Mouse (Mus musculus) lung, embryonic 14.5 days (tissue): ENCODE results near the gene Astn2. TPM values are rescaled to one million over a fixed set of nuclear protein-coding genes. Genes with fewer than 3 reads are reported as not detected.

ENCODE experiments used
- ATAC-seq: fragments of 200-750 bp; cut with Nextera tagmentation; 2 replicates; pipeline ENCODE4 v1.8.0; 2017; ENCODE audit warnings: mild to moderate bottlenecking, moderate TSS enrichment, moderate library complexity; ENCODE audit not compliant: insufficient read depth
- DNase-seq: peaks from one replicate; pipeline ENCODE4 v3.0.0-alpha.2; 2015
- H3K27ac ChIP-seq: fragments of 300-500 bp; sonication (generic); 2 replicates; pipeline ENCODE4 v1.5.1; 2014; ENCODE audit warnings: low read depth, mild to moderate bottlenecking, moderate library complexity
- H3K27me3 ChIP-seq: fragments of 300-500 bp; sonication (generic); 2 replicates; pipeline ENCODE4 v1.6.1; 2014; ENCODE audit warnings: low read length, control low read depth; ENCODE audit not compliant: insufficient read depth
- H3K36me3 ChIP-seq: fragments of 300-500 bp; sonication (generic); 2 replicates; pipeline ENCODE4 v1.6.1; 2014; ENCODE audit warnings: control low read depth; ENCODE audit not compliant: insufficient read depth
- H3K4me1 ChIP-seq: fragments of 300-500 bp; sonication (generic); 2 replicates; pipeline ENCODE4 v1.6.1; 2014; ENCODE audit warnings: antibody characterized with exemption, control low read depth; ENCODE audit not compliant: insufficient read depth
- H3K4me2 ChIP-seq: fragments of 300-500 bp; sonication (generic); 2 replicates; pipeline ENCODE4 v1.6.1; 2014; ENCODE audit warnings: mild to moderate bottlenecking
- H3K4me3 ChIP-seq: fragments of 300-500 bp; sonication (generic); 2 replicates; pipeline ENCODE4 v1.5.1; 2014; ENCODE audit warnings: low read depth, low read length
- H3K9ac ChIP-seq: fragments of 300-500 bp; sonication (generic); 2 replicates; pipeline ENCODE4 v1.6.1; 2014
- H3K9me3 ChIP-seq: fragments of 300-500 bp; sonication (generic); 2 replicates; pipeline ENCODE4 v1.6.1; 2016; ENCODE audit warnings: low read depth, low read length, control low read depth
- CTCF ChIP-seq: IDR thresholded peaks from 2 replicates; pipeline ENCODE4 v1.5.1; 2016; ENCODE audit warnings: antibody characterized with exemption, low read depth
- WGBS: fragments of 180-500 bp; shearing (Covaris S2); extraction: QIAGEN DNeasy Blood & Tissue Kit; methylation state at CpG from one replicate; pipeline ENCODE4 v1.1.7; 2014; 5-methylcytosine and 5-hydroxymethylcytosine counted together
- polyA plus RNA-seq: library from polyadenylated mRNA; unstranded; fragments of >200 nt; fragmentation: Nextera tagmentation; extraction: Ambion mirVana; gene quantifications from 2 replicates; pipeline ENCODE4 v1.2.1, GENCODE M21; 2014

The Astn2 gene
- polyA plus RNA-seq, 1 experiment from 2014 or later: 1.1 TPM

- no peak overlapping the region for H3K4me2 ChIP-seq
- no peaks in the 10 kb centered on the region for H3K9me3 ChIP-seq
- H3K4me1 ChIP-seq: no peaks in the 10 kb centered on the region
- no peak overlapping the region for H3K4me3 ChIP-seq
- 80% methylated on average over 2 of the region's 2 CpGs for WGBS
- H3K9ac ChIP-seq: no peak overlapping the region
- no peak for DNase-seq
- ATAC-seq: no peak
- TF ChIP-seq CTCF: no peak
- H3K36me3 ChIP-seq: no peaks in the 10 kb centered on the region
- H3K27me3 ChIP-seq: no peaks in the 10 kb centered on the region
- H3K27ac ChIP-seq: no peak overlapping the region
Measured at GRCm38 (mm10) chr4:66114243-66114642, 290.2 kb downstream of the Astn2 start.

- Histone ChIP-seq H3K9me3 (no peaks in the 10 kb centered on the region), H3K9ac (no peak overlapping the region), H3K4me2 (no peak overlapping the region), H3K4me1 (no peaks in the 10 kb centered on the region), H3K36me3 (no peaks in the 10 kb centered on the region), H3K27ac (no peak overlapping the region), H3K27me3 (no peaks in the 10 kb centered on the region), H3K4me3 (no peak overlapping the region)
- DNase-seq (no peak), ATAC-seq (no peak)
- TF ChIP-seq CTCF: no peak
- WGBS: 70% methylated on average over 5 of the region's 5 CpGs
Measured at GRCm38 (mm10) chr4:66102037-66102436, 302.4 kb downstream of the Astn2 start.

GRCm38 (mm10) chr4:66097629-66098028 lies 306.8 kb downstream of the Astn2 start:
- H3K4me1 ChIP-seq: no peaks in the 10 kb centered on the region
- peak; percentile 66; the same call in 1 of the 2 replicates for ATAC-seq
- H3K27ac ChIP-seq: no peak overlapping the region
- H3K9ac ChIP-seq: no peak overlapping the region
- no peak for DNase-seq
- H3K4me2 ChIP-seq: no peak overlapping the region
- WGBS: 67% methylated on average over 1 of the region's 1 CpGs
- H3K27me3 ChIP-seq: no peaks in the 10 kb centered on the region
- TF ChIP-seq CTCF: no peak
- no peaks in the 10 kb centered on the region for H3K9me3 ChIP-seq
- H3K4me3 ChIP-seq: no peak overlapping the region
- H3K36me3 ChIP-seq: no peaks in the 10 kb centered on the region

GRCm38 (mm10) chr4:66096104-66096503 lies 308.3 kb downstream of the Astn2 start:
- no peak for TF ChIP-seq CTCF
- ATAC-seq (no peak), DNase-seq (peak; percentile 42)
- Histone ChIP-seq H3K4me3 (no peak overlapping the region), H3K9me3 (no peaks in the 10 kb centered on the region), H3K27ac (no peak overlapping the region), H3K4me2 (no peak overlapping the region), H3K36me3 (no peaks in the 10 kb centered on the region), H3K27me3 (no peaks in the 10 kb centered on the region), H3K9ac (no peak overlapping the region), H3K4me1 (no peaks in the 10 kb centered on the region)
- 58% methylated on average over 2 of the region's 2 CpGs for whole genome bisulfite sequencing

DNA sequence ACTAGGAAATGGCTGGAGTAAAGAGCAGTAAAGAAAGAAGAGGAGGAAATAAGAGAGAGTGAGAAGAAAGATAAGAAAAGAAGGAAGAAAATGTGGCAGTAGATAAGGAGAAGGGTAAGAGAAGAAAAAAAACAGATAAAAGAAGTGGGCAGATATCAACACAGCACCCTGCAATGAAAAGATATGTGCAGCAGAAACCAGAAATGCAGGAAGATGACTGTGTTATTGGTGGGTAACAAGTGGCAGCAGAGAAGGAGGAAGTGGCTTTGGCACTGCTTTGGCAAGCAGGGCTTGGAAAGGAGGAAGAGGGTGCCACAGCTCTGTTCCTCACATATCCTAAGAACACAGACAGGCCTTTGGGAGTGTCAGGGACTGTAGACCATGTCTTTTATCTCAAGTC lies 347.2 kb downstream of the Astn2 start:
- Histone ChIP-seq H3K27ac (no peak overlapping the region), H3K4me2 (no peak overlapping the region), H3K9ac (no peak overlapping the region), H3K27me3 (no peaks in the 10 kb centered on the region), H3K4me1 (no peaks in the 10 kb centered on the region), H3K4me3 (no peak overlapping the region), H3K36me3 (no peaks in the 10 kb centered on the region), H3K9me3 (no peaks in the 10 kb centered on the region)
- ATAC-seq: no peak
- DNase-seq: no peak
- TF ChIP-seq CTCF: no peak

DNA sequence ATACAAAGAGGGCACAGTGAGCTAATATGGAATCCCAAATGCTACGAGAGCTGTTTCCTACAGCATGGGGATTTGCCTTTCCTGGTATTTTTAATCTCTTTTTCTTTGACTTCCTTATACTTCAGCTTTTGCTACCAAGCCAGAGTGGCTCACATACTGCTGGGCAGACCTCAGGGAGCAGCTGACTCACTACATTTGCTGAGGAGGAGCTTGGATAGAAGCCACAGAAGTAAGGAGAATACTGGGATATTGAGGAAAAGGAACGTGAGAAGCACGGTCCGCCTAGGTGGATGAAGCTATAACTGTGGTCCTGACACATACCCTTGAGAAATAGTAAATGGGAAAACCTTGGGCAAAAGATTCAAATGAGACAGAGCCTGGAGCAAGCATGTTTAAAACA lies 348.7 kb downstream of the Astn2 start:
- ATAC-seq (no peak), DNase-seq (no peak)
- no peaks in the 10 kb centered on the region for H3K4me1 ChIP-seq
- 91% methylated on average over 4 of the region's 4 CpGs for WGBS
- no peak overlapping the region for H3K9ac ChIP-seq
- no peak overlapping the region for H3K4me3 ChIP-seq
- no peak overlapping the region for H3K27ac ChIP-seq
- no peak for TF ChIP-seq CTCF
- H3K9me3 ChIP-seq: no peaks in the 10 kb centered on the region
- H3K27me3 ChIP-seq: no peaks in the 10 kb centered on the region
- H3K4me2 ChIP-seq: no peak overlapping the region
- H3K36me3 ChIP-seq: no peaks in the 10 kb centered on the region

- no peak for ATAC-seq
- H3K36me3 ChIP-seq: no peaks in the 10 kb centered on the region
- no peak overlapping the region for H3K9ac ChIP-seq
Measured at GRCm38 (mm10) chr4:66043014-66043672, 361.3 kb downstream of the Astn2 start.

More at GRCm38 (mm10) chr4:66043014-66043672, 361.3 kb downstream of the Astn2 start:
- WGBS: 76% methylated on average over 3 of the region's 3 CpGs
- Histone ChIP-seq H3K27me3 (no peaks in the 10 kb centered on the region), H3K4me2 (no peak overlapping the region), H3K4me1 (no peaks in the 10 kb centered on the region), H3K9me3 (no peaks in the 10 kb centered on the region), H3K4me3 (no peak overlapping the region), H3K27ac (no peak overlapping the region)
- no peak for DNase-seq
- TF ChIP-seq CTCF: no peak
